Mouse (Mus musculus): ENCODE data around the gene Zfp202.
"Not testable (repeated sequence)": the region's sequence is repeated elsewhere in the genome, so short reads cannot be mapped to it uniquely, and the experiment has no call there.

Zfp202 gene

DNA sequence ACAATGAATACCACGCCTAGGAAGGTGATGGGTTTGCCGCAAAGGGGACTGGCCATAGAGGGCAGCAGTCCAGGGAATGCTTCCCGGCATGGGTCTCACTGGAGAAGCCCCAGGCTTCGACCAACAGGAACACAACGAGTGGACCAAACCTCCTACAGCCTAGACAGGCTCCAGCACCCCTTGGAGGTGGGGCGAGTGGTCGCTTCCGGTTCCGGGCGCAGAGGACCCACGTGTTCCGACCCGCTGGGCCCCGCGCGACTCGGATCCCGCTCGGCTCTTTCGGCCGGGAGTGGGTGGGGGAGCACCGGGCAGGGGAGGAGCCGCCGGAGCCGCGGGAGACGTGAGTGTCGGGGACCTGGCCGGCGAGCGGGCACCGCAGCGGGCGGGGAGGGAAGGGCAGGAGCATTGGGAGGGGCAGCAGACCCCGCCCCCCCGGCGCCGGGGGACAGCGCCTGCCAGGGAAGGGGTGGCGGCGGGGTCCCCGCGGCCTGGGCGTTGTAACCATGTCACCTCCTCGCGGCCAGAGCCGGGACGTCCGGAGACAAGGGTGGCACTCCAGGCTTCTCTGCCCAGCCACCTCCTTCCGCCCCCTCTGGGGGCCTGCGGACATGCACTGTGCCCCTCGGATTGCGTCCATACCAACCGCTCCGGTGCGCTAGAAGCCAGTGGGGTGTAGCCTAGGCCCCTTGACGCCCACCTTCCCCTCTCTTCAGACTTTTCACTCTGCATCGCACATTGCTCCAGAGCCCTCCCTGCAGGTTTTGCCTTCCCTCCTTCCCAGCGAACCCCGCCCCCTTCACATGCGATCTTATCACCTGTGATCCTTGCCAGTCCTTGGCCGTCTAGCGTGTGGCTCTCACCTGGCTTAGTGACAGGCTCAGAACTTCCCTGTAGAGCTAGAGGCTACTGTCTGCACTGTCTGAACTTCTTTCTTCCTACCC lies at the start of gene Zfp202:
Gene Zfp202 (plus strand): TSS at position 219 of the 941 bp plus-strand sequence.
- DNase-seq (ENCODE audit: low read depth), result peak; percentile 89

- DNase-seq (ENCODE audit: low read depth), result no peak
These were observed 36.9 kb upstream of the Zfp202 start for GRCm38 (mm10) chr9:40155118-40155644.

GRCm38 (mm10) chr9:40166446-40166845 lies 25.7 kb upstream of the Zfp202 start:
- no peak for DNase-seq (ENCODE audit: low read depth)

DNA sequence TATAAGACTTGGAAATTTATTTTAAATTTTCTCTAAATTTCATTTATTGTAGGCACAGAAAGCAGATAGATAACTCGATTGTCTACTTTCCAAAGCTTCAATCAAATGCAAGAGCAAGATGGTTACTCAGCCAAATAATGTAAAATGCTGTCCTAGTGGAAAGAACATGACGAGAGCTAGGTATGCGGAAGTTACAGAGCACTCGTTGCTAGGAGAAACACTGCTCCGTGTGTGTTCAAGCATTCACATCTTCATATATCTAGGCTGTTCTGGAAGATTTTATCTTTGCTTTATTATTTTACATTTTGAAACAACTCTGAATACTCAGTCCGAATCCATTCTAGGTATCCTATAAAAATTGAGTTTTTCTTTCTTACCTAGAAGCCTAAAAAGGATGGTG lies 15.1 kb upstream of the Zfp202 start:
- no peak for DNase-seq (ENCODE audit: low read depth)

- no peak for DNase-seq (ENCODE audit: low read depth)
These were observed 11.5 kb upstream of the Zfp202 start, which contains the start of gene Olfr986 for GRCm38 (mm10) chr9:40180620-40181019. Olfr986 (plus strand) TSS chr9:40180920.

- not testable (repeated sequence) for DNase-seq (ENCODE audit: low read depth)
These were observed 7.0 kb upstream of the Zfp202 start for GRCm38 (mm10) chr9:40185166-40185565.

DNA sequence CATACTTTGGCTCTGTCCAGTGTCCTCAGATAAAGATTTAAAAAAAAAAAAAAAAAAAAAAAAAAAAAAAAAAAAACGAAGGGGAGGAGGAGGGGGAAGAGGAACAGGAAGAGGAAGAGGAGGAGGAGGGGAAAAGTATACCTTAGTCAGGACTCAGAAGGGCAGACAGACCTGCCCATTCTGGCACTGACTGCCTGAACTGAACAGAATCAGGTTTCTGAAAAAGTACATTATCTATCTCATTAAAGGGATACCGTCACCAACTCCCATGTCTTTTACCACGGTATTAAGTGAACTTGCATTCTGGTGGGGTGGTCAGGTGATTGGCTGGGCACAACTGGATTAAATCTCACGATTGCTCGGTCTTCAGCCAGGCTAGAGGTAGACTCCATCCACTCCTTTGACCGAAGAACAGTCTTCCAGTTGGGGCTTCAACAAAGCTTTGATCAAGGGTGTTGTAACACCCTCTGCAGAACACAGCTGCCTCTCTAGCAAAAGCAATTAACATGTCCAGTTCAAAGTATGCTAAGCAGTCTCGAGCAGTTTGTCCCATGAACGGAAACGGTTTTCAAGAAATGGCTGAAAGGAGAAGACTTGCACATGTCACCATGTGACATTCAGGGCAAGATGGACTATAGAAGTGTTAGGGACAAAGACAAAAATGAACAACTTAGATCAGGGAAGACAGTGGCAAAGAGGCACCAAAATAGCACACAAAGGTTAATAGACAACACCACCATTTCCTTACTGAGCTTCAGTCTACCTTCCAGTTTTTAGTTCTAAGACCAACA lies 835 bp upstream of the Zfp202 start:
- peak; percentile 39 for DNase-seq (ENCODE audit: low read depth)

GRCm38 (mm10) chr9:40195981-40196380 lies 3.9 kb downstream of the Zfp202 start:
- peak; percentile 89 for DNase-seq (ENCODE audit: low read depth)

- DNase-seq (ENCODE audit: low read depth), result peak; percentile 96
These were observed 14.4 kb downstream of the Zfp202 start for GRCm38 (mm10) chr9:40206546-40206950.

DNA sequence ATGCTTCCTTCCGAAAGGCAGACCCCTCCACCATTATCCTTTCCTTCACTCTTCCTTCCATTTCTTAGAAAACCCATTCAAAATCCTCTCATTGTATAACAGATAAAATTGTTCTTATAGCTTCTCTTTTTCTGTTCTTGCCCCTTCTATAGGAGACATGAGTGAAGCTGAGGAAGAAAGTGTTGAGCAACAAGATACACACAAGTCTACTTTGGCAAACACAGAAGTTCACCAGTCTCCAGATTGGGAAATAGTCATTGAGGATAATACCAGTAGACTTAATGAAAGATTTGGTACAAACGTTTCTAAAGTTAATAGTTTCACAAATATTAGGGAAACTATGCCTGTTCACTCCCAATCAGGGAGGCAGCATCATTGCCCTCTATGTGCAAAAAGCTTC lies 18.6 kb downstream of the Zfp202 start:
- DNase-seq (ENCODE audit: low read depth), result peak; percentile 19

DNA sequence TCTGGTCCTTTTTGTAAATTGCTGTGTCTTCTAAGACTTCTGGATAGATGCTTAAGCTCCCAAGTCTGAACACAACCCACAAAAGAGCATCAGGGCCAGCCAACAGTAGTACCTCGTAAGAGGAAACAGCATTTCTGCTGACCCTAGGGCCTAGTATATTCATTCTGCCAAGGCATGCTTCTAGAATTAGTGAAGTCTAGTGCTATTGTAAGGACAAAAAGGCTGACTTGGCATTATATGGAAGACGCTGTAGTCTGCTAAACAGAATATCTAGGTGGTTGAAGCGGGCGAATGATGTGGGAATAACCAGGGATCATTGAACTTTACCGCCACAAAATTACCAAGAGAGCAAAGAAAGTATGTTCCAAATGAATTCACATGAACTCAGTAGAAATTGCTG lies 21.9 kb downstream of the Zfp202 start:
- DNase-seq (ENCODE audit: low read depth), result no peak

- DNase-seq (ENCODE audit: low read depth), result no peak
These were observed 24.5 kb downstream of the Zfp202 start for GRCm38 (mm10) chr9:40216651-40217050.

GRCm38 (mm10) chr9:40224289-40224688 lies 32.2 kb downstream of the Zfp202 start:
- DNase-seq (ENCODE audit: low read depth), result no peak

DNA sequence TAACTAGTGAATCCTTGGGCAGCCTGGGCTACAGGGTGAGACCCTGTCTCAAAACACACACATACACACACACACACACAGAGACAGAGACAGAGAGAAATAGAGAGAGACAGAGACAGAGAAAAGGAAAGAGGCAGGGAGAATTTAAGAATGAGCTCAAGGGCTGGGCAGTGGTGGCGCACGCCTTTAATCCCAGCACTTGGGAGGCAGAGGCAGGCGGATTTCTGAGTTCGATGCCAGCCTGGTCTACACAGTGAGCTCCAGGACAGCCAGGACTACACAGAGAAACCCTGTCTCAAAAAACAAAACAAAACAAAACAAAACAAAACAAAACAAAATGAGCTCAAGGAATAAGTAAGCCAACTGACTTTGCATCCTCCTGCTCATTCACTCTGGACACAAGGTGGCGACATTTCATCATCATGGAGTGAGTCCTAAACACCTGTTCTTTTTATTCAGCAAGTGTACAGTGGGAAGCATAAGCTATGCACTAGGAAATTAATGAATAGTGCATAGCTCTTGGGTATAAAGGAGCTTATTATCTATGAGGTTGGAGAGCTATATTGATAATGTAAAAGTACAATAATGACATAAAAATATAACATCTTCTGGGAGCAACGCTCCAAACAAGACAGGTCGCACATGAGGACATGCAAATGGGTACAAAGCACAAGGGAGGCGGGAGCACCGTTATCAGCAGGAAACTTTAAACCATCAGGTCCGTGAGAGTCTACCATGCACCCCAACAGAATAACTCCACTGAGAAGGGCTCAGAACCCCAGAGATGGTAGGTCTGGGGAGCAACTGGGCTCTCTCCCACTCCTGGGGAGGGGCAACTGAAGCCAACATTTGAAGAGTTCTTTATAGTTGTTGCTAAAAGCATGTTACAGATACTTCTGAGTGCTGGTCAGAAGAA lies 36.0 kb downstream of the Zfp202 start:
- peak; percentile 77 for DNase-seq (ENCODE audit: low read depth)

DNA sequence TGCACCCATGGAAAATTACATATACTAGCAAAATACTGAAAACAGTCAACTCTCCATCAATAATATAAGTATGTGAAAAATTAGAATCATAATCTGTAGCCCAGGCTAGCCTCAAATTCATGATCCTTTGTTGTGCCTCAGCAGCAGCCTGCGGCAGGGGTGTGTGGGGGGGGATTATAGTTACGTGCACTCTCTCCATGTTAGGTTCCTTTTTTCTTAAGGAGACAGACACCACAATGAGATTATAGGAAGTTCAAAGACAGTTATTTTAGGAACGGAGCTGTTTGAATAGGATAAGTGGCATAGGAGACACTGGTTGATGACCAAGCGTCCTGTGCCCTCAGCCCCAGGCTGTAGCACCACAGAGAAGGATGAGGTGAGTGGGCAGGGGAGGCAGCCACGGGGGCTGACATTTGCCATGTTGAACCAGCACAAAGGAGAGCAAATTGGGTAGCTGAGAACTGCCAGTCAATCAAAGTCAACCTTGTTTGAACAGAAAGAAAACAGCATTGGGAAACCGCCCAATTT lies 36.8 kb downstream of the Zfp202 start:
- peak; percentile 12 for DNase-seq (ENCODE audit: low read depth)

- DNase-seq (ENCODE audit: low read depth), result no peak
These were observed 37.4 kb downstream of the Zfp202 start for GRCm38 (mm10) chr9:40229479-40229878.

GRCm38 (mm10) chr9:40231019-40231418 lies 38.9 kb downstream of the Zfp202 start:
- no peak for DNase-seq (ENCODE audit: low read depth)

DNA sequence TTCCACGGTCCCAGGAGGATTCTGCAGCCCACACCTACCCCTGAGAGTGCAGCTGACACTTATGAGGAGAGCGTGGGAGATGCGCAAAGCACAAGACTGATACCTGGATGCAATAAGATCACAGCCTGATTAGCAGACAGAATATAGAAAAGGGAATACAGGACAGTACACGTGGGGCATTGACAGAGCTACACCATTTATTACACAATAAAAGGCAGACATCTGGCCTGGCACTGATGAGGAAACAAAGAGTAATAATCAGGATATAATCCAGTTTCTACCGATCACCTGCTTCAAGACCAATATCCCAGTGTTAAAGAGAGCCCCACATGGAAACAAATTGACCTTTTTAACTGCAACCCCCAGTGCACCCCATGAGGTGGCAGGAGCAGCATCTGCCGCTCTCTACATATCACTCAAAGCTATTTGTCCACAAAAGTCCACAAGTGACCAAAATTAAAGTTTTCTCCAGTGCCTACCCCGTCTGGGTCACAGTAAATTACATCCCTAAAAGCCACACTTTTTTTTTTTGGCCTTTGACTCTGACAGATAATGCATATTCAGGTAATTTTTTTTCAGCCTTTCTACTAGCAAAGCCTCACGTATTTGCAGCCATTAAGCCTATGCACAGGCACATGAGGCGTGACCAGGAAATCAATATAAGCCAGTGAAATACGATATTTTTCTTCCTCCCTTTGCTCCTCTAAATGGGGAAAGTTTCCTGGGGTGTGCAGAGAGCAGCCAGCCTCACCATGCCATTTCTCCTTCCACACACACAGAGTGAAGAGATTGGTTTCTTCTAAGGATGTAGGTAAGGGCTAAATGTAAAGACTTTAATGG lies 42.3 kb downstream of the Zfp202 start:
- no peak for DNase-seq (ENCODE audit: low read depth)

DNA sequence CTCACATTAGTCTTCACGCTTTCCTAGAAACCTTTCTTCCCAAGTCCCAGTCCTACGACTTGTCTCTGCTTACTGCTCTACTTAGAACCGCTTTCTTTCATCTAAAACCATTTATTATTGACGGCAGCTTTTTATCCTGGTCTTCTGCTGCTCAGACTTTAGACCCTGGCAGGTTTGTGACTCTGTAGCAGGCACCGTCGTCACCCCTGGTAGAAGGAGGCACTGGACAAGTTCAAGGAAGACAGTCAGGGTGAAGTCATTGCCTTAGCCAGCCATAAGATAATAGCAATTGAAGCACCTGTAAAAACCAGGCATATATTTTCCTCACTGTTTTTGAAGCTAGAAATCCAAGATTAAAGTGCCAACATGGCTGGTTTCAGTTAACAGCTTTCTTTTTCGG lies 43.1 kb downstream of the Zfp202 start:
- no peak for DNase-seq (ENCODE audit: low read depth)

DNA sequence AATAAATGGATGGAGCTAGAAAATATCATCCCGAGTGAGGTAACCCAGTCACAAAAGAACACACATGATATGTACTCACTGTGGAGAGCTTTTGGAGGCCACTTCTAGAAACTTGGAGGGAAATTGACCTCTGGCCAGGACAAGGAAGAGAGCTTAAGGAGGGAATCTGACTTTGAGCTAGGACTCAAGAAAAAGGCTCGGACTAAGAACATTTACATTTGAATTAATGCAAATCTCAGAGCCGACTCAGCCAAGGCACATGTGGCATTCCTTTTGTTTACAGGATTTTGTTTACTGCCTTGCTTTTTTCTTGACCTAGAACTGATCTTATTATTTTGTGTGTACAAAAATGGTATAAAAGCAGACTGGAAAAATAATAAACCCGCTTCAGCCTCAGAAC lies 47.6 kb downstream of the Zfp202 start:
- no peak for DNase-seq (ENCODE audit: low read depth)

Measured in 416B (cell line).